Mouse (Mus musculus) gastrocnemius, postnatal 14 days (tissue): Measurements from ENCODE around the gene Pygm. TPM values are rescaled to one million over a fixed set of nuclear protein-coding genes. Genes with fewer than 3 reads are reported as not detected.

Experiments used
- DNase-seq: peaks from one replicate; pipeline ENCODE4 v3.0.0; 2021; ENCODE audit warnings: mixed read lengths
- intact Hi-C: fragments of 180-260 bp; cut with DNase I; formaldehyde crosslinking; loops from one replicate; pipeline ENCODE4 v1.15.1; 2025; ENCODE audit warnings: low total_unique reads
- total RNA-seq, 2 experiments: library from RNA; stranded (reverse); gene quantifications; 2 replicates each; pipeline ENCODE4 v1.2.3; 2021

Pygm gene
- total RNA-seq, 2 experiments from 2014 or later, result 4,021 to 4,833 TPM

DNA sequence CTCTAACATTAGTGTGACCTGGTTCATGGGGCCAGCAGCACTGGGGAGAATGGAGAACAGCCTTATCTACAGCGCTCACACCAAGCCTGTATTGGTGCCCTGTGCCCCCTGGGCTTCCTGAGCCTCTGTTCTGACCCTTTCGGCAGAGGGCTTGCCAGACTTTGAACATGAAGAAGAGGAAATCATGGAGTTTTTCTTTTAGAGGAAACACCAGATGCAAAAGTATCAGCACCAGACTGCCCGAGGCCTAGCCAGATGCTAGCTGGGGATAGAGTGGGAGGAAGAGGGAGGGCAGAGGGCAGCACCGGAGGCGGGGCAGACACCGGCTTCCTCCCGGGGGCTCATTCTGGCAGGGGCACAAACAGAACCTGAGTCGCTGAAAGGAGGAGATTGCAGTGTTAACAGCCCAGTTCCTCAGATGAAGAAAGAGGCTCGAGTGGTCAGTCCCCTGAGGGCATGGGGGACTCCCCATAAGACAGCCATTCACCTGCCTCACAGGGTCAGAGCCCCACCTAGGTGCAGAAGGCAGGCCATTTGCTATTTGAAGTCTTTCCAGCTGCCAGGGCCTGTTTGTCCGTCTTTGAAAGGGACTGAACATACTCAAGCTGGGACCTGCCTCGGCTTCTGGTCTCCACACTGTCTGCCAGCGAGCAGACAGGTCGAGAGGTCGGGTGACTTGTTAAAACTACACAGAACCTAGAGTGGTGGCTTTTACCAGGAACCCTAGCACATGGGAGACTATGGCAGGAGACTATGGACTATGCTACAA is 34.8 kb upstream of the Pygm start:
- DNase-seq, result no peak
- intact Hi-C loops, result no loop called here

DNA sequence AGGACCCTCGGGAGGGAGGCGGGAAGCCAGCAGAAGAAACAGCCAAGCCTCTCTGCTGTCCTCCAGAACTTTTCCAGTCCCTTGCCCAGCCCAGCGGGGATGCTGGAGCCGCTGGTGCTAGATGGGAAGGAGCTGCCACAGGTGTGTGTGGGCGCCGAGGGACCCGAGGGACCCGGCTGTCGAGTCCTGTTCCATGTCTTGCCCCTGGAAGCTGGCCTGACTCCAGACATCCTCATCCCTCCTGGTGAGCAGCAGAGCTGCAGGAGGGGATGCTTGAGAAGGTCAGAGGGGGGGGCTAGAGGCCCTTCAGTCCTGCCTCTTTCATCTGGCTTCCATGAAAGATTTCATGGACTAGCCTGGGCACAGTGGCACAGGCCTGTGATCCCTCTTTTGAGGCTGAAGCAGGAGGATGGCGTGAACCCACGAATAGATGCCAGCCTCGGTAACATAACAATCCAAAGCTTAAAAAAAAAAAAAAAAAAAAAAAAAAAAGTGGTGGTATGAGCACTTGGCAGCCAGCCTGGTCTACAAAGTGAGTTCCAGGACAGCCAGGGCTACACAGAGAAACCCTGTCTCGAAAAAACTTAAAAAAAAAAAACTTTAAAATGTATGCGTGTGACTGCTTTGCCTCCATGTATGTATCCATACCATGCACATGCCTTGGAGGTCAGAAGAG is 32.6 kb upstream of the Pygm start:
- no peak for DNase-seq
- intact Hi-C loops, result no loop called here

DNA sequence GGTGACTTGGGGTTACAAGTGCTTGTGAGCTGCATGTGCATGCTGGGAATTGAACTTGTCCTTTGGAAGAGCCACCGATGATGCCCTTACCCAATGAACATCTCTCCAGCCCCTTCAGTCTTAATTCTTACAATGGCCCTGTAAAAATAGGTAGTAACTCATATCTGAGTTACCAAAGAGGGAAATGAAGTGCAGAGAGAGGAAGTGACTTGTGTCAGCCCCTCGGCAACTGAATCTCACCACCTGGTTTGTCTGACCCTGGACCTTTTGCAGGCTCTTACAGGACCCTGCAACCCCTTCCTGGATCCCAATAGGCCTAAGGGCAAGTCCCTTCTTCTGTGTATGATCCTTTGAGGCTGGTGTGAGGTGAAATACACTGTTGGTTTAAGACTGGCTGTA is 32.1 kb upstream of the Pygm start:
- intact Hi-C loops, result no loop called here
- no peak for DNase-seq

DNA sequence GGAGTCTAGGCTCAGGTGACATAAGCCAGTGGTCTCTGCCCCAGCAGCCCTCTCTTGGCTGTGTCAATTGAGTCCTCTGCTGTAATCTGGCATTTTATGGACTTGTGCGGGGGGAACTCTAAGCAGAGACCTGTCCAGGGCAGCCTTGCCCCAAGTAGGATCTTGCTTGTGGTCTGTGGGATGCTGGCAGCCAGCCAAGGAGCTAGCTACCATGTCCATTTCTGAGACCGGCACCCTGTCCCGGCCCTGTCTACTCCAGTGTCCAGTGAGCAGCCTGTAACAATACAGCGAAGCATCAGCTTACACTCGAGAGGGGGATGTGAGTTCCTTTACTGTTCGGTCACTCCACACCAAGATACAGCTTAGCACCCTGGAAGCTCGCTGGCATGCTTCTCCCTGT is 30.2 kb upstream of the Pygm start:
- no peak for DNase-seq
- intact Hi-C loops, result no loop called here

DNA sequence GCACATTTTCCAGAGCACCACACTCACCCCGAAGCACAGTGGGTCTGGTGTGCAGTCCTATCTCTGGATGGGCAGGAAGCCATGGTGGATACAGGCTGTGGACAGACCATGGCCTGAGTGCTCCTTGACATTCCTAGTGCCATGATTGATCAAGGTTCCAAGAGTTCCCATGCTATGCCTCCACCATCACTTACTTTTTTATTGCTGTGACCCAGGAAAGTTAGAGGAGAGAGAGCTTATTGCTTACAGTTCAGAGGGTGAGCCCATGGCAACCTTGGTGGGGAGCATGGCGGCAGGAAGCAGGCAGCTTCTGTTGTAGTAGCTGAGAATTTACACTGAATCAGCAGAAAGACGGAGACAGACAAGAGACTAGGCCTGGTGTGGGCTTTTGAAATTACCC is 22.9 kb upstream of the Pygm start:
- intact Hi-C loops, result no loop called here
- no peak for DNase-seq

DNA sequence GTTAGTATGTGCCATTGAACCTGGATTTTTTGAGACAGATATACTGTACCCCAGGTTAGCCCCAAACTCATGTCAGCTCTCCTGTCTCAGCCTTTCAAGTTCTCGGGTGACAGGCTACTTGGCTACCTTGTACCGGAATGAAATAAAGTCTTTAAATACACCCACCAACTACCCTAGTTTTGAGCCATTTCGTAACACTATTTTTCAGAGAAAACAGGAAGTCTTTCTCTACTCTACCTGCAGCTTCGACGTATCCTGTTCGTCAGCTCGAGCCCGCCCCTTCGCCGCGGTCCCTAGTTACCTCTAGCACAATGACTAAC is 21.1 kb upstream of the Pygm start:
- intact Hi-C loops, result no loop called here
- no peak for DNase-seq

DNA sequence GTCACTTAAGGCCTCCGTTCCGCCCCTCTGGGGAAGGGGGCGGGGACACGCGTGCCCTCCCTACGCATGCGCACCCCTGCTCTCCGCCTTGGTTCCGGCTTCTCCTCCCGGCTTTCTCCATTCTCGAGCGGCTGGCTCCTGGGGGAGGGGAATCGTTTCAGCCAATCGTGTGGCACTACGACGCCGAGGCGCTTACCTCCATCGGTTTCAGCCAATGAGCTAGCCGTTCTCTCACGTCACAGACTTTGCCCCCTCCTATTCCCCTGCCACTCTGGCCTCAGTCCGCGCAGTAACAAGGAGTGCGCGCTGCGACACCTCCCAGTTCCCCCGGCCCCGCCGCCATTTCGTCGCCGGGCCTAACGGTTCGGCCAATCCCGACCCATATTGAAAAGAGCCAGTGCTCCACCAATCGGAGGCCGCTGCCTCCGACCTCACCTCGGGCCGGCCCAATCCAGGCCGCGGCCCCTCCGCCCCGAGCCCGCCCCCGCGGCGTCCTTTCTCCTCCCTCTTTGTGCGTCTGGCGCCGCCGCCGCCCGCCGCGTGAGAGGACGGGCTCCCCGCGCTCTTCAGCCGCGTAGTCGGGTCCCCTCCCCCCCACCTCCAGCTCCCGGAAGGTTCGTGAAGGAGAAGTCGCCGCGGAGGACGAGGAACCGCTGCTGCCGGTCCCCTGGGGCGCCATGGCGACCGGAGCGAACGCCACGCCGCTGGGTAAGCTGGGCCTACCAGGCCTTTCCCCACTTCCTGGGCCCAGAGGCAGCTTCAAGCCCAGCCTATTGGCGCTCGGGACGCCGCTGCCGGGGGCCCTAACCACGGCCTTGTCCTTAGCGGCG is 20.6 kb upstream of the Pygm start, which contains the start of gene Sf1:
Gene Sf1 (plus strand): TSS at position 280 of the 830 bp plus-strand sequence.
- peak; percentile 100 for DNase-seq
- intact Hi-C loops, result no loop called here

DNA sequence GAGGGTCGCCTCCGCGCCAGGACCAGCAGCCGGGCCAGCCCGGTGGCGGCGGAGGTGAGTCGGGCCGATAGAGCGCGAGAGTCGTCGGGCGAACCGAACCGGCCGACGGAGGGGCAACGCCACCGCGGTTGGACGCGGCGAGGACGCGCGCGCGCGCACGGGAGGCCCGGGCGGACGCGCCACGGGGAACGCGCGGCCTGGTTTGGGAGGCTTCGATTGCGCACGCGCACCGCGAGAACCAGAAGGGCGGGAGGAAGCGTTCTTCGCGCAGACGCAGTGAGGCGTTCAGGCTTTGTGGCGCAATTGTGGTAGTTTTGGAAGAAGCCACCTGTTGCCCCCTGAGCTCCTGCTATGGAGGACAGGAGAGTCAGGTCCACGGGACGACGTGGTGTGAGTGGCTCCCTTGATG is 19.9 kb upstream of the Pygm start:
- DNase-seq, result peak; percentile 93
- intact Hi-C loops, result no loop called here

DNA sequence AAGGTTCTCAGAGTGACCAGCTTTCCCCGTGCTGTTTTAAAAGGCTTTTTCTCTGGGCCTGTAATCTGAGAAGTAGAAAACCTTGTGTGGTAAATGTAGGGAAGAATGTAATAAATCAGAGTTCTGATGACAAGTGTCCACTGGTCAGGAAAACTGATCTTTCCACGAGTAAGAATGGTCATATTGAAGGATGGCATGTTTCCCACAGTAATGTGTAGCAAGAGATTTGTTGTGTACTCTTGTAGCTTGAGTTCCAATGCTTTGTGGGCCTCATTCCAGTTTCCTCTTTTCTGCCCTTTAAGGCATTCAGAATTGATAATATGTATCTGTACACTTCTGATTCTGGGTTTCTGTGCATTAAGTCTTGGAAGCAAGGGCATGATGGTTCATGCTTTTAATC is 19.4 kb upstream of the Pygm start:
- intact Hi-C loops, result no loop called here

DNA sequence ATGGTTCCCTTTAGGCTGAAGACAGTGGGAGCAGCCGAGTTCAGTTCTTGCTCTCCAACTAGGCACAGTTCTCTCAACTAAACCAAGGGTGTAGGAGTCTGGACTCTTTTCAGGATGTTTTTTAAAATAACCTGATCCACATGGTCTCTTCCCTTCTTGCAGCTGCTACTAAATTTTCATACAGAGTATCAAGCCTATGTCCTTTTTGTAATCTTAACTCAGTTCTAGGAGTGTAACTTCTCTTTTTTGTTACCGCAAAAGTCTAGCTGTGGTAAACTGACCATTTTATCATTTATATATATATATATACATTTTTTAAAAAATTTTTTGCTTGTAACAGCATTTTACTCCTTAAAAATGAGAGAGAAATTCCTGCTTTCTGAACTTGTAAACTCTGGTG is 14.0 kb upstream of the Pygm start:
- DNase-seq, result no peak
- intact Hi-C loops, result no loop called here

More for the DNA sequence above, 19.4 kb upstream of the Pygm start:
- DNase-seq, result no peak

DNA sequence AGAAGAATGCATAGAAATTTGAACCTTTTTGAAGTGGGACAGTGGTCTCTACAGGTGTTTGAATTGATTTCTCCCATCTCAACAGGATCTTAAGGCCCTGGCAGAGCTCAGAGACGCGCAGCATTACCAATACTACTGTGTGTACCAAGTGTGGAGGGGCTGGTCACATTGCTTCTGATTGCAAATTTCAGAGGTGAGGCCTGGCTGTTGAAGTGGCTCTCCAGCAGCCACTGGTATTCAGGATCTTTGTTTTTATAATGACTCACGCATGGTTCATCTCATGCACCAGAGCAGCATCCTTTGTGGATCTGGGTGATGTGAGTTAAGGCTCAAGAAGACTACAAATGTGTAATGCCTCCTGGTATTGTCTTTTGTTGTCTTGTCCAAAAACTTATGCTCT is 11.8 kb upstream of the Pygm start:
- intact Hi-C loops, result no loop called here
- no peak for DNase-seq

DNA sequence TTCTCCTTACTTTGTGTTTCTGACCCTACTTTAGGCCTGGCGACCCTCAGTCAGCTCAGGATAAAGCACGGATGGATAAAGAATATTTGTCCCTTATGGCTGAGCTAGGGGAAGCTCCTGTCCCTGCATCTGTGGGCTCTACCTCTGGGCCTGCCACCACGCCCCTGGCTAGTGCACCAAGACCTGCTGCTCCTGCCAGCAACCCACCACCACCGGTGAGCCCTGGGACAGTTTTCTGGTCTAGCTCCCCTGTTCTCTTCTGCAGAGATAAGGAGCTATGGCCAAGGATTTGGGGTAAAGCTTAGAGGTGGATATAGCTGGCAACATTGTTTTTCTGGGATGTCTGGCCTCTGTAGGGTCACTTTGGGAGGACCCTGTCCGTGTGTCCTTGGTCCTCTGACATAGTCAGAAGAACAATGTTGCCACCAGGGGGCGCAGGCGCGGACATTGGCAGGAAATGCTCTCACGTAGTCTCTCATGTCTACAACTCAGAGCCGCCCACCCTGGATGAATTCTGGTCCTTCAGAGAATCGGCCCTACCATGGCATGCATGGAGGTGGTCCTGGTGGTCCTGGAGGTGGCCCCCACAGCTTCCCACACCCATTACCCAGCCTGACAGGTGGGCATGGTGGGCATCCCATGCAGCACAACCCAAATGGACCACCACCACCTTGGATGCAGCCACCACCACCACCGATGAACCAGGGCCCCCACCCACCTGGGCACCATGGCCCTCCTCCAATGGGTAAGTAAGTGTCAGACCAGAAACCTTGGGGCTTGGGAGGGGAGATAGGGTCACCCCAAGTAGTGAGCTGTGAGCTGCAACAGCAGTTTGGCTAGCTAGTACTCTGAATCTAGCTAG is 10.4 kb upstream of the Pygm start:
- intact Hi-C loops, result no loop called here
- DNase-seq, result peak; percentile 88

DNA sequence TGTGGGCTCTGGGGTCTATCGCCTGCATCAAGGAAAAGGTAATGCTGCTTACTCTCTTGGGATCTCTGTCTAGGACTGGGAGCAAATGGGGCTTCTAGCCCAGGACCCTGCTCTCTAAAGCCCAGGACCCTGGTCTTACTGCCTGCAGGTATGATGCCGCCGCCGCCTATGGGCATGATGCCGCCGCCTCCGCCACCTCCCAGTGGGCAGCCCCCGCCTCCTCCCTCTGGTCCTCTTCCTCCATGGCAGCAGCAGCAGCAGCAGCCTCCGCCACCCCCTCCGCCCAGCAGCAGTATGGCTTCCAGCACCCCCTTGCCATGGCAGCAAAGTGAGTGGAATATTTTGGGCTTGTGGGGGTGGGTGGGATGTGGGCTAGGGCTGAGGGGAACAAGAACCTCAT is 9.6 kb upstream of the Pygm start:
- intact Hi-C loops, result no loop called here
- no peak for DNase-seq

DNA sequence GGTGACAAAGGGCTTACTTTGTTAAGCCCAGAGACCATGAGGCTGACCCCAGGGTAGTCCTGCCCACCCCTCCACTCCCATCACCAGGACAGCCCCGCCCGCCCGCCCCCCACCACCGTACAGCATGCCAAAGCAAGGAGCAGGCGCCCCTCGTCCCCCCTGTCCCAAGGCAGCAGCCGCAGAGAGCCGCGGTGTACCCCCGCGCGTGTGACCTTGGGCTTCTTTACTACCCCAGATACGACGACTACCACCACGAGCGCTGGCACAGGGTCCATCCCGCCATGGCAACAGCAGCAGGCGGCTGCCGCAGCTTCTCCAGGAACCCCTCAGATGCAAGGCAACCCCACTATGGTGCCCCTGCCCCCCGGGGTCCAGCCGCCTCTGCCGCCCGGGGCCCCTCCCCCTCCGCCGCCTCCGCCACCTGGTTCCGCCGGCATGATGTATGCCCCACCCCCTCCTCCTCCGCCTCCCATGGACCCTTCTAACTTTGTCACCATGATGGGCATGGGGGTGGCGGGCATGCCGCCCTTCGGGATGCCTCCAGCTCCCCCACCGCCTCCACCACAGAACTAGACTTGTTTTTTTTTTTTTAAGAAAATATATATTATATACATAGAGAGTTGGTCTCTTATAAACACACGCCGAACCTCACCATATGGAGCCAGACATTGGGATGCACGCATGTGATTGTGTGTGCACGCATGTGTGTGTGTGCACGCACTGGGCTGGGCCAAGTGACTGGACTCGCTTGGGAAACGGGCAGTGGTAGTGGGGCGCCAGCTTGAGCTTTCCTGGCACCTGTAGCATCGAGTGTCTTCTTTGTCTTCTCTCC is 8.6 kb upstream of the Pygm start:
- intact Hi-C loops, result no loop called here
- DNase-seq, result no peak

DNA sequence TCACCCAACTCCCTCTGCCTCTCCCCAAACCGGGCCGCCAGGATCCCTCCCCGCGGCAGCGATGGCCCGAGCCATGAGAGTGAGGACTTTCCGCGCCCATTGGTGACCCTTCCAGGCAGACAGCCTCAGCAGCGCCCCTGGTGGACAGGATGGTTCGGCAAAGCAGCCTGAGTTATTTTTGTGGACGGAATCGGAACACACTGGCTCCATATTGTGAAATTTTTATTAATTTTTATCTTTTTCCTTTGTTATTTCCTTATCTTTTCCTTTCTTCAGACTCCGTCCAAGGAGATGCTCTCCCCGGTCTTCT is 8.0 kb upstream of the Pygm start:
- peak; percentile 79 for DNase-seq
- intact Hi-C loops, result no loop called here

DNA sequence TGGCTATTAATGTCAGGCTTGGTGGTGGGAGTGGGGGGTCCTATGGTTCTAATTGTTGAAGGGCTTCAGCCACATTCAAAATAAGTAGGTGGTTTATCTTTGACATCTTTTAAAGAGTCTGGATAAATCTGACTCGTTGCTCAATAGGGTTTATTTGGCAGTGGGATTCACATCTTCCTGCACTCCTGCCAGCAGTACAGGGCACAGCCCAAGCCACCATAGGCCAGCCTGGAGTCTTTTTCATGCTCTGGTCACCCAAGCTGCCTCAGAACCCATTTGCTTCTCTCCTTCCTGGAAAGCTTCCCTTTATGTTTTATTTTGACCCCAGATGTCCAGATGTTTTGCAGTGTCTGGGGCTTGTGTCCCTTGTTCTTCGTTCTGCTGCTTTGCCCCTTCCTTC is 7.6 kb upstream of the Pygm start:
- intact Hi-C loops, result no loop called here

DNA sequence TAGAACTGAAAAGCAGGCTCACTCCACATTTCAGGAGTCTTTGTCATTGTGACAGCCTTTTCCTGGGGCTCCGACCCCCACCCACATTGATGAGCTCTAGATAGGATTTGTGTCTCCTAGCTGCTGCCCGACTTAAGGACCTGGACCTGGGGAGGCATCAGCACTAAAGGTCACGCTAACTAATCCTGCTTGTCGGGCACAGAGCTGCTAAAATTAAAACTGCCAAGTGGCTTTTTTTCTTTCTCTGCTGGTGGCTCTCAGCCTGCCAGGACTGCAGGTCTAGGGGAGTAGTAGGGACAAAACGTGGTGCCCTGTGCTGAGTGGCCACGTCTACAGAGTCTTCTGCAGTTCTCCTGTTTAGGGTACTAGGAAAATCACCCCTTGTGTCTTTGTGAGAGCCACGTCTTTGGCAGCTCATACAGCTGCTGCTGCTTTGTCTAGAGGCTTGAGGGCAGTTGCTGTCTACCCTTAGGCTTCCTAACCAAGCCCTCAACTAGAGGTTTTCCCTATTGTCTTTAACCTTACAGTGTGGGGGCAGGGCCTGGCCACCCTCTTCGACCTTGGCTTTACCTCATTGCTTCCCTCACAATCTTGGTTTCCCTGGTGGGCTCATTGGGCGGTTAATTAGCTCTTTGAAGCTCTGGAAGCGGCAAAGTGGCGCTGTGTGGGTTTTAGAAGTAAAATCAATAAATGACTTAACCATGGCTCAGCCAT is 6.7 kb upstream of the Pygm start:
- intact Hi-C loops, result no loop called here
- DNase-seq, result peak; percentile 23

More for the DNA sequence above, 7.6 kb upstream of the Pygm start:
- DNase-seq, result no peak

DNA sequence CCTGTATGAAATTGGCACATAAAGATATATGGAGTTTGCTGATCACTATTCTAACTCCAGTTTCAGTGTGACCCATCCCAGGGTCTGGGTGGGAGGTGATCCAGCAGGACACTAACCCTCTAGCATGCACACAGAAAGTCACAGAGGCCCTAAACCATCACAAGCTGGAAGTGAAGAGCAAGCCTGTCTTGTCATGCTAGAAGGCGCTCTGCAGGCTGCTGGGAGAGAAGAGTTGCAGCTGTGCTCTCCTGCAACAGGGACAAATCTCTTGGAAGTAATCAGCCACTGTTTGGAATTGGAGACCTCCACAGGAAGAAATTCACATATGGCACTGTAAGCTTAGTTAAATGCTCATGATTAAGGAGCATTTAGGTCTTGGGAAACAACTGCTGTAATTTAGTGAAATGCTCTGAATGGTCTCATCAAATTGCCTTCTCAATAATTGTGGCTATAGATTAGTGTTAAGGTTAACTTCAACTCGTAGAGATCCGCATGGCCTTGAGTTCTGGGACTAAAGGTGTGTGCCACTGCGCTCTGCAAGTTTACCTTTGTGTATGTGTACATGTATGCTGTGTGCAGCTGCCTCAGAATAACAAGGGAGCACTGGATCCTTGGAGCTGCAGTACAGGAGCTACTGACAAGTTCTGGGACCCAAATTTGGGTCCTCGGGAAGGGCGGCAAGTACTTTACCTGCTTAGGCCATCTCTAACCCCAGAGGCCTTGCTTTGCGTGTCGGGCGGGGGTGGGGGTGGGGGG is 3.6 kb upstream of the Pygm start:
- no peak for DNase-seq
- intact Hi-C loops, result no loop called here
